Mouse (Mus musculus): Measurements from ENCODE around the gene B3gnt4.

DNA sequence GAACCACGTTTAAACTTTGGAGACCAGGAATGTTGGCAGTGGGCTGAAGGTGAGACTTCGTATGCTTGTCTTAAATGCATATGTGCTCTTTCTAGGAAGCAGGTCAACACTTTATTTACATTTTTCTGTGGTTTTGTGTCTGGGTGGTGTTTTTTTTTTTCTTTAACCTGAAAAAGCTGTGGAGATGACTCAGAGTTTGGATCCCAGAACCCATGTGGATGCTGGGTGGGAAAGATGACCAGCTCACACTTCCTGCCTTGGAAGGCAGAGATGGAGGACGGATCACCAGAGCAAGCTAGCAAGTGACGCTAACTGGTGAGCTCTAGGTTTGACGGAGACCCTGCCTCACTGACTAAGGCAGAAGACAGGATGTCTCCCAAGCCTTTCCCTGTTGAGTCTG is 4.6 kb downstream of the B3gnt4 start:
- TF ChIP-seq POLR2A (IDR thresholded peaks at IDR 0.05; ENCODE audit: low read depth, low read length) (no peak), CTCF (IDR thresholded peaks at IDR 0.05; ENCODE audit: borderline replicate concordance, insufficient read depth, low read length) (no peak)

All from embryonic fibroblast, embryonic 13.5 days (primary cell).